Mouse (Mus musculus) heart, adult 11 months (tissue): ENCODE measurements at regions not wholly inside any gene's neighbourhood (a gene's known extent, or its start where the extent isn't known, plus 50 kb on each side); places are given as distances from the start of the nearest gene placed in this dataset.

ENCODE experiments used
- DNase-seq: peaks from one replicate; pipeline ENCODE4 v3.0.0; 2022

DNA sequence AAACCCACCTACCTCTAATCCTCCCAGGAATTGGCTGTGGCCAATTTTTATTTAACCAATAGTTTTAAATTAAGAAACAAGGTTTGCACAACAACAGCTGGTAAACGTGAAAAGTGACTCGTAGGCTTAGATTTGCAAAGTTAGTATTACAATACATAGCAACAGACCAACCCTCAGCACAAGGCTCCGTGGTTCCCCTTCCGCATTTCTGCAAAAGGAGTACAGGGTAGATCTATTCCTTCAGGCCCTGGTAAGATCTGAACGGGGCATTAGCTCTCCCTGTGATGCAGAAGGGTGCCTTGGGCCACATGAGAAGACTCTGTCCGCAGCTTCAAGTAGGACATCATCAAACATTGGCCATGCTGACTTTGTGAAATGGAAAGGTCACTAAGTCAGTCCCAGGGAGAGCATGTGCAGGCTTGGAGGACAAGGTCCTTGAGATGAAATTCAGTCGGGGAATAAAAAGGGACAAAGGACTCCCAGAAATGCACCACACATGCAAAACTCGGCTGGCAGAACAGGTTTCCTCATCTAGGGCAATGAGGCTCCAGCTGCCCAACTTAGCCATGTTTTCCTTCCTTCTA lies 75.0 kb upstream of the Armc2 start:
- peak; percentile 92 for DNase-seq

DNA sequence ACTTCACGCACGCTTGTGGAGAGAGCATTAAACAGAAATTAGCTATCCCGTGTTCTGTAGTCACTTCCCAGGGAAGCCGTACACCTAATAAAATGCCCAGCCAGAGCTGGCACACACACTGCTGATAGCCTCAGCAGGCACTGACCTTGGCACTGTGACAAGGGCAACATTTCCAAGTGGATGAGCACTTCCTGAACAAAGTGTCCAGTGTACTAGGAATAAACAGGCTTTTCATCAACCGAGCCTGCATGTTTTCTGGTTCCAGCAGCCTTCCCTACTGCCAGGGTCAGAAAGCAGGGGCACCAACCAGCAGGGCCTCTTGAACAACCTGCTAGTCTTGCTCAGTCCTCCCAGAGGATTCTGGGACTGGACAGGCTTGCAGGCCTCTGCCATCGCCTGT lies 74.3 kb upstream of the Armc2 start:
- DNase-seq, result peak; percentile 97

GRCm38 (mm10) chr10:42091546-42092168 lies 73.4 kb upstream of the Armc2 start:
- DNase-seq, result peak; percentile 88

GRCm38 (mm10) chr10:42090806-42091205 lies 72.6 kb upstream of the Armc2 start:
- DNase-seq, result peak; percentile 87

DNA sequence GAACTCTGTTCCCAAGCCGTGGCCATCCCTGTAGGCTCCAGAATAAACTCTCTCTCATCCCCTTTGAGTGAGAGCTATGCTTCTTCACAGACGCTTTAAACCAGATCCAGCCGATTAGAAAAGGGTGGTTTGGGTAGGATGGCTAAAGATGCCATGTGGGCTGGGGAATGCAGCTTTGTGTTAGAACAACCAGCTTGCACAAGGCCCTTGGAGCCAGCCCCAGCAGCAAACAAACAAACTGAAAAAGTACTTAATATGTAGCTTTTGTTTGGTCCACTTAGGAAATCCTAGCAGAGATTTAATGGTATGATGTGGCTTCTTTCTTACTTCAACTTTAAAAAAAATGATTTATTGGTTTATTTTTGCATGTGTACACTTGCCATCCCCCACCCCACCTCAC lies 71.9 kb upstream of the Armc2 start:
- no peak for DNase-seq

DNA sequence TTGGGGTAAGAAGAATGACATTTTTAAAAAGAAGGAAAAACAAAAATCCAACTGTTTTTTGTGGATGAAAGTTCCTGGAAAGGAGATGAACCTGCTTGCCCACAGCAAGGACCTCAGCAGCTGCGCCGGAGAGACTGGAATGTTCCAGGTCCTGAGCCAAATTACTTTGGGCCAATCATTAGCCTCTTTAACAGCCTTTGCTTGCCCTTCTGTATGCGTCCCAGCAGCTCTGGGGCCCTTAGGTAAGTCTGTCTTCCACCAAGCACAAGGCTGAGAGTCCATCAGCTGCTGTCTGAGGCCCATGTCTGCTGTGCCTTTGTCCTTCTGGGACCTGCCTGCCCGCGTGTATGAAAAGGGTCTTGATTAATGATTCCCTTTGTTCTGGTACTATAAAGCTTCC lies 71.4 kb upstream of the Armc2 start:
- peak; percentile 98 for DNase-seq

DNA sequence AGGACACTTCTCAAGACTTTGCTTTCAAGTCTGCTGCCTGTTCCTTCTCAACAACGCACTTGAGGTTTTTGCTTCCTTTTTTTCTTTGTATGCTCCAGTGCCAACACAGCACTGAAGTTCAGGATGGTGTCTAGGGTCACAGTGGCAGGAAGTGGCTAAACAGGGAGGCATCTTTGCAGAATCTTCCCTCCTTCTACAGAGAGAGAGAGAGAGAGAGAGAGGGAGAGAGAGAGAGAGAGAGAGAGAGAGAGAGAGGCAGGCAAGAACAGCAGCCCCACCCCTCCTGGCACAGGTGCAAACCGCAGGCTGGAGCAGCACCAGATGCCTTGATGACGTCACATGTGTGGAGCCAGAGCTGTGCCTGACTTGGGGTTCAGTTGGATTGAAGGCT lies 71.0 kb upstream of the Armc2 start:
- DNase-seq, result peak; percentile 98

DNA sequence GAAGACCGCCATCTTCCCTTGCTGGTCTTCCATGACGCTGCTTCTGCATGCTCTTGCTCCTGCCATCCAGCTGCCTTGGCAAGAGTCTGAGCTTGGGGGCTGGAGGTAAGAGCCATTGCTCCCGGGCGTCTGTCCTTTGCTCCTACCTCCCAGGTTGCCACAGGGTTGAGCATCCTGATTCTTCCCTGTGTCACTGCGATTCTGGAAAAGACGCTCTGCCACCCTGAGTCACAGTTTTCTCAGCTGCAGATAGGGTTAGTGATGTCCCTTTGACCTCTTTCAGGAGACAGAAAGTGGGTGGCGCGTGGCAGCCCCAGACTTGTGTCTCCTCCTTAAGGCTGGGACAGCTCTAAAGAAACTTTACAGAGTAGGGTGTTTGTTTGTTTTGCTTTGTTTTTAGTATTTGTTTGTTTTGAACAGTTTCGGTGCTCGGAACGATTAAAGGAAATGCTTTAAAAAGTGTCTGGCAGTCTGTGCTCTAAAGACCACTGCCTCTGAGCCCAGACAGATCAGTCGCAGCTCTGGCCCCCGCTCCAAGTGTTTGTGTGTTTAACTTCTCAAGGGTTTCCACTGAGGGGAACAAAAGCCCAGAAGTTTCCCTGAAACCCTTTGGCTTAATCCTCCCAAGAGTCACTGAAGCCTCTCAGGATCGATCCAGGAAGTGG lies 70.5 kb upstream of the Armc2 start:
- DNase-seq, result peak; percentile 91

DNA sequence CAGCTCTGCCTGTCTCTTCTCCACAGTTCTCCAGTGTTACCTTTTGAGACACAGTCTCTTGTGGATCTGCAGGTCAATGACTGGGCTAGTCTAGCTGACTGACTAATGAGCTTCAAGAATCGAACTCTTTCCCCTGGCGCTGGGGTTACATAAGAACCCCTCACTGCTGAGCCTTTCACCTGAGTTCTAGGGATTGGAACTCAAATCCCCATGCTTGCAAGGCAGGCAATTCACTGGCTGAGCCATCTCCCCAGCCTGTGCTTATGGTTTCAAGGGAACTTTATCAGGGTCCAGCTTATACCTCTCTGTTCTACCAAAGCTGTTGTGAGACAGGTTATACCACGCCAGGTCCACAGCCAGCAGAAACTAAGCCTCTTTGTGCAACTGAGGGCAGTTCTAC lies 69.7 kb upstream of the Armc2 start:
- DNase-seq, result peak; percentile 52

- DNase-seq, result peak; percentile 79
Observed at GRCm38 (mm10) chr10:42086691-42087090, 68.4 kb upstream of the Armc2 start.

DNA sequence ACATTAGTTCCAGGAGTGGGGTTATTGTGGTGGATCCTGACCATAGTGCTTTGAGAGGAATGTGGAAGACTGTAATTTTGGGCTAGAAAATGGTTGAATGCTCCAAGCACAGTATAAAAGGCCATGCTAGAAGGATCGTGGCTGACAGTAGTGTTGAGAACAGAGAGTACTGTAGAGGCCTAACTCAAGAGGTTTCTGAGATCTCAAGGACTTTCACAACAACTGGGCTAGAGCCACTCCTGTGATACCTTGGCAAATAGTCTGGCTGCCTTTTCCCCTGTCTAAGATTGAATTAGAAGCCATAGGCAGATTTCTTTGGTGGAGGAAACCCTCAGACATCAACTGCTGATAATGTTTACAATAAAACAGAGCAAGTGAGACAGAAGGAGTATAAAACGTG lies 67.1 kb upstream of the Armc2 start:
- peak; percentile 16 for DNase-seq

DNA sequence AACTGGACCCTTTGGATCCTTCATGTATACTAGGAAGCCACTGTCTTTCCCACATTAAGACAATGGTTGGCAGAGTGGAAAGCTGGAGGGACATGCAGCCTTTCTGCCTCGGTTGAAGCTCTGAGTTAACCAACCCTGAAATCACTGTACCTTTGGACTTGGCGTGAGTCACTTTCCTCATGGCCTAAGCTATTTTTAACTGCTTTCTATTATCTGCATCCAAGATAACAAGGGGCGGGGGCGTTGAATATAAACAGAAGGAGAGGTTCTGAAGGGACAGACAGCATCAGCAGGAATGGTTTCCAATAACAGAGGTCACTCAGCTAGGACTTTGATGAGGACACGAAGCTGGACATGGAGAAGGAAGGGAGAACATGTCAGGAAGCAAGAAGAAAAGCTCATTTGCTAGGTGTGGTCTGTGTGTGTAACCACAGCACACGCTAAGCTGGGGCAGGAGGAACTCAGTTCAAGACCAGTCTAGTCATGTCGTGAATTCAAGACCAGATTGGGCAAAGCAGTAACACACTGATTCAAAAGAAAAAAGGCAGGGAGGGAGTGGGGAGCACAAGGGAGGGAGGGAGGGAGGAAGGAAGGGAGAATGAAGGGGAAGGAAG lies 64.1 kb upstream of the Armc2 start:
- DNase-seq, result peak; percentile 89

DNA sequence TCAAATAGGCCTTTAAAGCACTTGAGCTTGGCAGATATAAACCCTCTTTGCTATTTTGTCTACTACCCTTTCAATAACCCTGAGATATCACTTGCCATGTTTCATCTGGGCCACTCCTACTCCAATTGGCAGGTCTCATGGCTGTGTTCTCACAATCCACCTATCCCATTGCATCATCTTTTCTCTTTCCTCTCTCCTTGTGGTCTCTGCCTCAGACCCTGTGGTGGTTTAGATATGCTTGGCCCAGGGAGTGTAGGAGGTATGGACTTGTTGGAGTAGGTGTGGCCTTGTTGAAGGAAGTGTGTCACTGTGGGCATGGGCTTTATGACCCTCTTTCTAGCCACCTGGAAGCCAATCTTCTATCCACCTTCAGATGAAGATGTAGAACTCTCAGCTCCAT lies 61.5 kb upstream of the Armc2 start:
- no peak for DNase-seq

DNA sequence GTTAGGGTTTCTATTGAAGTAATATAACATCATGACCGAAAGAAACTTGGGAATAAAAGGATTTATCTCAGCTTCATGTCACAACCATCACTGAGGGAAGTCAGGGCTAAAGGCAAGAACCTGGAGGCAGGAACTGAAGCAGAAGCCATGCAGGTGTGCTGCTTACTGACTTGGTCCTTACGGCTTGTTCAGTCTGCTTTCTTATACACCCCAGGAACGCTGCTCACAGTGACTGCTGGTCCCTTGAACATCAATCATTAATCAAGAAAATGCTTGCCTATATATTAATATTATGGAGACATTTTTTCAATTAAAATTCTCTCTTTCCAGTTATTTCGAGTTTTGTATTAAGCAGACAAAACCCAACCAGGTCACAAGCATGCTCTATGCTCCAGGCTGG lies 58.5 kb upstream of the Armc2 start:
- DNase-seq, result peak; percentile 62

DNA sequence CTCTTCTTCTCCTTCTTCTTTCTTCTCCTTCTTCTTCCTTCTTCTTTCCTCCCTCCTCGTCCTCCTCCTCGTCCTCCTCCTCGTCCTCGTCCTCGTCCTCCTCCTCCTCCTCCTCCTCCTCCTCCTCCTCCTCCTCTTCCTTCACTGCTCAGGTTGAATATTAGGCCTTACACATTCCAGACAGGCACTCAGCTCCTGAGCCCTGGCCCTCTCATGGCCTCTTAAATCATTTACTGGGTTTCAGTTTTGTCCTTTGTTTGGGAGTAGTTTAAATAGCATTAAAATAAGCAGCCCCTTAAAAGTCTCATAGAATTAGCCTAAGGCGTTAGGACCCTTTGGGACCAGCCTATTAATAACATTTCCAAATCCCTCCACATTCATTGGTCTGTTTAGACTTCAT lies 57.3 kb upstream of the Armc2 start:
- peak; percentile 41 for DNase-seq

GRCm38 (mm10) chr10:42072758-42073157 lies 54.5 kb upstream of the Armc2 start:
- DNase-seq, result peak; percentile 87

DNA sequence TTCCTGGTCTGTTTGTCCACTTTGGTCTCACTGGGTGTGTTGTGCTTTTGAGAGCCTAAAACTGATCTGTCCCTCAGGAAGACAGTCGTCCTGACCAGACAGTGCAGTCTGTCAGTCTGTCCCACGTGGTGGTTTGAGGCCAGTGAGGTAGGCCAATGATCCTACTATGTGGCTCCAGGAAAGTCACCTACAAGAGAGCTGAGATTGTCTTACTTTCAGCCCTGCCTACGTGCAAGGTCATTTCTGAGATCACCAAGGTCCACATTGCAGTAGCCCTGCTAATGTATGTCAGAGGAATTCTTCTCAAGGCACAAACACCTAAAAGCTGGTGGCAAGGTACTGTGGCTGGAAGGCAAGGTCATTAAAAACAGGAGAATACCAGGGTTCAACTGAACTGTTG lies 53.9 kb upstream of the Armc2 start:
- peak; percentile 84 for DNase-seq

GRCm38 (mm10) chr10:42071404-42072024 lies 53.3 kb upstream of the Armc2 start:
- peak; percentile 72 for DNase-seq

DNA sequence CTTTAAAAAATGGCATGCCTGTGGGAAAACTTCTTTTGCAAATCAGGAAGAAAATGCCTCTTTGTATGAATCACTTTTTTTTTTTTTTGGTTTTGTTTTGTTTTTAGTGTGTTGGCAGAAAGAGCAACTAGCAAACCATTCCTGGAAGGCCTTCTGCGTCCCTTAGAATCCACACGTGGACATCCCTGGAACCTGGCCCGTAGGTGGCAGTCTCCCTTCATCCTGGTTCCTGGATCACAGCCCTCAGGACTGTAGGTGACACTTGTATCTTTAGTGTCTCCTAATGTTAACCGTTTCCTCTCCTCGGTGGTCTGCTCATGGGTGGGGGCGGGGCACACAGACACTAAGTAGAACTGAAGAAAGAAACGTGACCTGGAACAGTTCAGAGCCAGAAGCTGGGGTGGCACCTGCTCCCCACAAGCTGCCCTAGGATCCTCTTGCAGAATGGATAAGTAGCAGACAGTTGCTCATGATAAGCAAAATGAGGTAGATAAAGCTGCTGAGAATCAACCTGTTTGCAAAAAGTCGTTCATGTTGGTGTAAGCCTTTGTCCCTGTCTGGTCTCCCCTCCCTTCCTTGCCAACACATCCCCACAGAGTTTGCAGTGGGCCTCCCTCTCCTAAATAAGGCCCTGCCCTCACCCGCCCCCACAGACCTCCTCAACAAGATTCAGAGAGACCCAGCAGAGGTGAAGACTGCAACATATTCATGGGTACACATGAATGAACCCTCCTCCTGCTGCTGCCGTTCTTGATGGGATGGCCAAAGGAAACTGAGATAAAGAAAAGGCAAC lies 52.6 kb upstream of the Armc2 start:
- DNase-seq, result peak; percentile 88

- peak; percentile 39 for DNase-seq
Observed at GRCm38 (mm10) chr10:42069751-42070150, 51.5 kb upstream of the Armc2 start.

DNA sequence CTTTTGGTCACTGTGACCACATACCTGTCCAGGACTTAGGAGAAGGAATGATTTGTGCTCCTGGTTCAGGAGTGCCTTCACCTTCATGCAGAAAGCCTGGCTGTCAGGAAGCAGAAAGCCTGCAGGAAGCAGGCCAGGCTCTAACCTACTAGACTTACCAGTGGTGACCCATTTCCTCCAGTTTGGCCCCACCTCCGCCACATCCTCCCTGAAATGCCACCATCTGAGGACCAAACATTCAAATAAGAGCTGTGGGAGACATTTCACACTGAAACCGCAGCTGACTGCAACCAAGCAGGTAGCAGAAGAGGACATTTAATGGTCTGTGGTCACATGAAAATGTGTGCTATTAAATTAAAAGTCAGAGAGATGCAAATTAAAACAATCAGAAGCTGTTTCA lies 50.3 kb upstream of the Armc2 start:
- peak; percentile 83 for DNase-seq
